Mouse (Mus musculus): ENCODE measurements at regions not wholly inside any gene's neighbourhood (a gene's known extent, or its start where the extent isn't known, plus 50 kb on each side); places are given as distances from the start of the nearest gene placed in this dataset.
A peak's percentile ranks its signal among the peaks of the same experiment; 100 is the strongest.

DNA sequence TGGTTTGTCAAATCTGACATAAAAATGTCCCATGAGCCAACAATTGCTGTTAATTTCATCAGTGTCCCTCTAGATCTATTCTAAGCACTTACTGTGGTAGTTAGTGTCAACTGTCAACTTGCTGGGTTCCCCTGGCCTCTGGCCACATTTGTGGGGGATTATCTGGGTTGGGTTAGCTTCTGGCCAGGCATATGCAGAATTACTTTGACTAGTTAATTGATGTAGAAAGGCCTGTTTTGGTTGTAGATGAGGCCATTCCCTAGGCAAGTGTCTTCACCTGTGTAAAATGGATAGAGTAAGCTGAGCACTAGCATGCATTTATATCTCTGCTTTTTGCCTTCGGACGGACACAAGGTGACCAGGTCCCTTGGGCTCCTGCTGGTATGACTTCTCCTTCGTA lies 283.9 kb downstream of the 1810013L24Rik start:
- DNase-seq (ENCODE audit: low spot score in 2 of 2): no peak

DNA sequence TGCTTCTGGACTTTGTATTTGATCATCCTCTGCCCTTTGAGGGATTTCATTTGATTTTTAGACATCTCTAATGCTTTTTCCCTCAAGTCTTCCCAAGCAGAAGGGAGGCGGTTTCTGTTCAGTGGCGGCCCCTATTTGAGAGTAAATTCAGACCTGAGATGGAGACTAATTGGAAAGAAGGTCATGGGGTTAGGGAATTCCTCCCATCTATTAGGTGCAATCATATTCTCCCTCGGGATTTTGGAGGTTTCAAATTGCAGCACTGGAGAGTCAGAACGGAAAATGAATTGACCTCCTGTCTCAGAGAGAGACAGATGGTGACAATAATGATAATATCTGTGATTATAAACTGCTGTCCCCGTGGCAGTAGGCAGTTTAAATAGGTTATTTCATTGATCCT lies 285.6 kb downstream of the 1810013L24Rik start:
- DNase-seq (ENCODE audit: low spot score in 2 of 2): no peak

- no peak for DNase-seq (ENCODE audit: low spot score in 2 of 2)
Measured at GRCm38 (mm10) chr16:9121581-9121980, 291.7 kb downstream of the 1810013L24Rik start.

GRCm38 (mm10) chr16:9132113-9132512 lies 302.2 kb downstream of the 1810013L24Rik start:
- no peak for DNase-seq (ENCODE audit: low spot score in 2 of 2)

- no peak for DNase-seq (ENCODE audit: low spot score in 2 of 2)
Measured at GRCm38 (mm10) chr16:9132778-9133177, 302.9 kb downstream of the 1810013L24Rik start.

DNA sequence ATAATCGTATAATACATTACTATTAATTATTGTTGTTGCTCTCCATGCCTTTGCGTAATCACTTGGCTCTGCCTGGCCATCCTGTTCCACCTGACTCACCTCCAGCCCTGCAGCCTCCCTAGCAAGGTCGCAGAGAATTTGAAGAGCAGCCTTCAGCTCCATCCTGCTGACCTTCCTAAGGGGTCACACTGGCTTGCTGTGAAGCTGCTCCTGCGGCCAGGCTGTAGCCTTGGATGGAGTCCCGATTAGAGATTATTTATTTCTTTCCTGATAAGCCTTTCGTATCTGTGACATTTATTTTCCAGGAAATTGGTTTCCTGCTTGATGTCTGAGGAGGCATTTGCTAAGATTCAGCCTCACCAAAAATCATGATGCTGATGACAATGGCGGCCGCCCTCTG lies 305.5 kb downstream of the 1810013L24Rik start:
- no peak for DNase-seq (ENCODE audit: low spot score in 2 of 2)

- DNase-seq (ENCODE audit: low spot score in 2 of 2): no peak
Measured at GRCm38 (mm10) chr16:9138552-9139224, 308.8 kb downstream of the 1810013L24Rik start.

DNA sequence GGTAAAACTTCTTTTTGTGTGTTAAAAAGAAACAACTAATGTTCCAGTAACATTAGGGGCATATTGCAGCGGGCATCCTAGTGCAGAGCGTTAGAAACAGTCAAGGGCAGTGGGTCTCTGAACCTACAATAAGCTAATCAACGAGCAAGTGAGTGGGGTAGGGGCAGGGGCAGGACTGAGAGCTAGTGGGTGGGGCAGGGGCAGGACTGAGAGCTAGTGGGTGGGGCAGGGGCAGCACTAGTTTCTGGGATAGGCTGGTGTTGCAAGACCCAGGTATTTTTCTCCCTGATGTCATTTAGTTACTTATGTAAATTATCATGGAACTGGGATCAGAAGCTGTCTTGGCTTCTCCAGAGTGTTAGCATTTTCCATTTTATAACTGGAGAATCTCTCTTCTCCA lies 309.5 kb downstream of the 1810013L24Rik start:
- no peak for DNase-seq (ENCODE audit: low spot score in 2 of 2)

GRCm38 (mm10) chr16:9149209-9150135 lies 319.6 kb downstream of the 1810013L24Rik start:
- no peak for DNase-seq (ENCODE audit: low spot score in 2 of 2)

DNA sequence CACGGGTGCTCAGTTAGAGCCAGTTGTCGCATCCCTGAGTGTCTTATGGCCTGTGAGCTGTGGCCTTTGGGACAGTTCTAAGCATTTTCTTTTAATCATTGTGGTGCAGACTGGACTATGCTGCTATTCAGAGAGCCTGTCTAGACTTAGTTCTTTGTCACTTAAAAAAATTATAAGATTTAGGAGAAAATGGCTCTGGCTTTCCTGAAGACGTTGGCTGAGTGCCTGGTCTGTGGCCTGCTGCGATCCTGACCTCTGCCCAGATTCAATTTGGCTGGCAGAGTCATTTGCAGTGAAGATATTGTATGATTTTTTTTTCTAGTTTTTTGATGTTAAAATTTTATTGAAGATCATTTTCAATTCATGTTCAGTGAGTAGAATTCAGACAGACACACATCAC lies 322.0 kb downstream of the 1810013L24Rik start:
- DNase-seq (ENCODE audit: low spot score in 2 of 2): no peak

GRCm38 (mm10) chr16:9153501-9153900 lies 323.6 kb downstream of the 1810013L24Rik start:
- DNase-seq (ENCODE audit: low spot score in 2 of 2): no peak

DNA sequence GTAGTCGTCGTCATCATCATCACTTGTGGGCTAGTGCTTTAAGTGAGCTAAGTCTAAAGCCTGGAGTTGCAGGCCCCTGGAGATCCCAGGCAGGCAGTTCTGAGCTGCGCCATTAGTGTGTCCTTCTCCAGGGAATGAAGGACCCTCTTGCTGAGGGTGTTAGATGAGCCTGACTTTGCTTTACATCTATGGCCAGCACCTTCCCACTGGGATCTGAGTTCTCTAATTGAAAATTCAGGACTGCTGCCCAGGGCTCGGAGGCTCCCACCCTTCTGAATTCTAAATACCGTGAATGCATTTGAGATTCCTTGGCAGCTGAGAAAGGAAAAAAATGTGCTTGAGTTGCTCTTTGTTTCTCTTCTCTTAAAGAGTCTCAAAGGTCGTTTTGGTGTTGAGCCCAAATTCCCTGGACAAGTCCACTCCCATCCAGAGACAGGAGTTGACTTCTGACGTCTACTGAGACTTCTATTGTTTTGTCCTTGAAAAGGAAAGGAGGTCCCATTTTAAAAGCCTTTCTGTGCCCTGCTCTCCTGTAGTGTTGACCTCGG lies 335.9 kb downstream of the 1810013L24Rik start:
- DNase-seq (ENCODE audit: low spot score in 2 of 2): no peak

GRCm38 (mm10) chr16:9176402-9176801 lies 346.5 kb downstream of the 1810013L24Rik start:
- DNase-seq (ENCODE audit: low spot score in 2 of 2): no peak

- DNase-seq (ENCODE audit: low spot score in 2 of 2): no peak
Measured at GRCm38 (mm10) chr16:9195821-9196220, 365.9 kb downstream of the 1810013L24Rik start.

DNA sequence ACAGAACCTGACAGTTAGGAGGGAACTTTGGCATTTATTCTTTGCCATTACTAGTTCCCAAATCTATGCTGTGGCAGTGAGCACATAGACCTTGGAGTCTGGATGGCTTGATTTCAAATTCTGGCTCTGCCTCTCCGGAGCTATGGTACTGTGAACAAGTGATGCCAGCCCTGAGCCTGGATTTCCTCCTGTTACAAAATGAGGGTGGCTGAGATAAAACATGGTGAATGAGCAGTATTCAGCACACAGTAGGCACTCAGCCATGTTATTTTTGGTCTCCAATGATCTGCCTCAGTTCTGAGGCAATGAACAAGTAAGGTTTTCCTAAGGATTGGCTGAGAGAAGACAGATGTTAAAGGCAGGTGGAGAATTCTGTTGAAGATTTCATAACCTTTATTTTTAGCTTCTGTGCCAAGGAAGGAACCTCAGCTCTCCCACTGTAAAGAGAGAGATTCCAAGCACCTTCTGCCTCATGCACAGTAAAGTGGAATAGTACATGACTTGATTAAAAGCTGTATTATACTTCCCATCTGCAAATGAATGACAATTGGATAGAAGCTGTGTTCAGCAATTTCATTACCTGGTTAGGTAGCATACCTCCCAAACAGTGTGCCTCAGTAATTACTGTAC lies 369.1 kb downstream of the 1810013L24Rik start:
- DNase-seq (ENCODE audit: low spot score in 2 of 2): no peak

DNA sequence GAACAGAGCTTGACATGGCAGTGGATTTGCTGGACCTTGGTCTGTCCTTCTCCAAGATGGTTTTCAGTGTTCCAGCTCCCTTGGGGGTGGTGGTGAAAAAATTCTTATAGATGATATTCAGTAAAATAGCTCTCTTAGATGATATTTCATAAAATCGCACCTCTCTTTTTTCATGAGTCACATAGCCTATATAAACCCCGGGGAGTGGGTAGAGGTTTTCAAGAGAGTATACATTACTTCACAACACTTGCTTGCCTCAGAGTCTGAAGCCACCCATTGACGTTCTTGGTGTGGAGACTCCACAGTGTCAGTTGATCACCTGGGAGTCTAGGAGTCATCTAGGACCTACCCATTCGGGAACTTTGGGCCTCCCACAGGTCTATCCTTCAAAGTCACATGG lies 378.7 kb downstream of the 1810013L24Rik start:
- no peak for DNase-seq (ENCODE audit: low spot score in 2 of 2)

GRCm38 (mm10) chr16:9211485-9211884 lies 381.6 kb downstream of the 1810013L24Rik start:
- no peak for DNase-seq (ENCODE audit: low spot score in 2 of 2)

- DNase-seq (ENCODE audit: low spot score in 2 of 2): no peak
Measured at GRCm38 (mm10) chr16:9215131-9215530, 385.2 kb downstream of the 1810013L24Rik start.

- no peak for DNase-seq (ENCODE audit: low spot score in 2 of 2)
Measured at GRCm38 (mm10) chr16:9217361-9217760, 387.5 kb downstream of the 1810013L24Rik start.

GRCm38 (mm10) chr16:9230178-9230577 lies 400.3 kb downstream of the 1810013L24Rik start:
- no peak for DNase-seq (ENCODE audit: low spot score in 2 of 2)

- DNase-seq (ENCODE audit: low spot score in 2 of 2): no peak
Measured at GRCm38 (mm10) chr16:9242099-9242498, 412.2 kb downstream of the 1810013L24Rik start.

DNA sequence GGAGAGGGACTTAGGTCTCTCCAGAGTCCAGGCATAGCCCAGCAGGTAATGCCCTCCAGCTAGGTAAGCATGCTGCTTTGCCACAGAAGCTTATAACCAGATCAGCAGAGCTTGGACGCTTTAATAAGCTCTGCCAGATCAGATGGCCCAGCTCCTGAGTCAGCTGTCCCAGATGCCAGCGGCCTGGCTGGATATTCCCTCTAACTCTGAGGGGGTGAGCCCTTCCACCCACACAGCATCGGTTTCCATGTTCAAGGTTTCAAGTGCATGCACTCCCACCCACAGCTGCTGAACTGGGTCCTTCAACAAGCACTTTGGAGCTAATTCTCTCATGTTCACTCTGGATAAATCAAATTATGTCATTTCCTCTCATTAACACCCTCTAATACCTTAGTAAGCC lies 417.3 kb downstream of the 1810013L24Rik start:
- DNase-seq (ENCODE audit: low spot score in 2 of 2): peak in 1 of 2 experiments; percentile 25
